Mouse (Mus musculus): Measurements from ENCODE around the gene Npepps. TPM values are rescaled to one million over a fixed set of nuclear protein-coding genes. Genes with fewer than 3 reads are reported as not detected.
A peak's percentile ranks its signal among the peaks of the same experiment; 100 is the strongest.

The Npepps gene
- polyA plus RNA-seq, 1 experiment from 2014 or later, result 19.1 TPM

- Histone ChIP-seq H3K36me3 (peaks cover 50% of the 10 kb centered on the region), H3K9ac (no peak overlapping the region), H3K27me3 (no peaks in the 10 kb centered on the region), H3K4me3 (replicated peaks) (no peak overlapping the region), H3K4me1 (replicated peaks) (0 out of 2 replicates have a peak, but pooled peaks cover 2% of the 10 kb centered on the region), H3K9me3 (replicated peaks) (no peaks in the 10 kb centered on the region), H3K4me2 (no peak overlapping the region), H3K27ac (no peak overlapping the region)
- DNase-seq, result no peak
- no peak for ATAC-seq (ENCODE audit: low read depth)
- 77% methylated on average over 2 of the region's 2 CpGs for WGBS (ENCODE audit: insufficient replicate concordance)
Observed at GRCm38 (mm10) chr11:97229396-97229795, 51.0 kb downstream of the Npepps start.

- Histone ChIP-seq H3K27ac (no peak overlapping the region), H3K4me2 (no peak overlapping the region), H3K9ac (no peak overlapping the region), H3K9me3 (replicated peaks) (no peaks in the 10 kb centered on the region), H3K36me3 (peaks cover 48% of the 10 kb centered on the region), H3K4me1 (replicated peaks) (no peaks in the 10 kb centered on the region), H3K27me3 (no peaks in the 10 kb centered on the region), H3K4me3 (replicated peaks) (no peak overlapping the region)
- 72% methylated on average over 7 of the region's 7 CpGs for WGBS (ENCODE audit: insufficient replicate concordance)
- ATAC-seq (ENCODE audit: low read depth) (no peak), DNase-seq (no peak)
Observed at GRCm38 (mm10) chr11:97228985-97229384, 51.5 kb downstream of the Npepps start.

GRCm38 (mm10) chr11:97226131-97226530, 54.3 kb downstream of the Npepps start:
- no peaks in the 10 kb centered on the region for H3K27me3 ChIP-seq
- no peak overlapping the region for H3K4me3 ChIP-seq (replicated peaks)
- H3K4me2 ChIP-seq, result no peak overlapping the region
- WGBS (ENCODE audit: insufficient replicate concordance), result 93% methylated on average over 1 of the region's 1 CpGs
- no peak overlapping the region for H3K9ac ChIP-seq
- no peak for ATAC-seq (ENCODE audit: low read depth)
- peaks cover 57% of the 10 kb centered on the region for H3K36me3 ChIP-seq
- no peaks in the 10 kb centered on the region for H3K9me3 ChIP-seq (replicated peaks)
- no peaks in the 10 kb centered on the region for H3K4me1 ChIP-seq (replicated peaks)
- H3K27ac ChIP-seq, result no peak overlapping the region
- DNase-seq, result no peak

GRCm38 (mm10) chr11:97223485-97223884, 57.0 kb downstream of the Npepps start:
- H3K27me3 ChIP-seq, result no peaks in the 10 kb centered on the region
- H3K4me2 ChIP-seq, result no peak overlapping the region
- H3K9me3 ChIP-seq (replicated peaks), result no peaks in the 10 kb centered on the region
- H3K4me3 ChIP-seq (replicated peaks), result no peak overlapping the region
- H3K9ac ChIP-seq, result no peak overlapping the region
- H3K4me1 ChIP-seq (replicated peaks), result peaks cover 6% of the 10 kb centered on the region
- peaks cover 63% of the 10 kb centered on the region for H3K36me3 ChIP-seq
- DNase-seq (no peak), ATAC-seq (ENCODE audit: low read depth) (no peak)
- WGBS (ENCODE audit: insufficient replicate concordance), result 76% methylated on average over 3 of the region's 3 CpGs
- no peak overlapping the region for H3K27ac ChIP-seq

GRCm38 (mm10) chr11:97221611-97222010, 58.8 kb downstream of the Npepps start:
- H3K4me3 ChIP-seq (replicated peaks), result no peak overlapping the region
- ATAC-seq (ENCODE audit: low read depth) (no peak), DNase-seq (no peak)
- H3K36me3 ChIP-seq, result peaks cover 71% of the 10 kb centered on the region
- H3K27ac ChIP-seq, result no peak overlapping the region
- no peak overlapping the region for H3K4me2 ChIP-seq
- WGBS (ENCODE audit: insufficient replicate concordance), result 81% methylated on average over 2 of the region's 2 CpGs
- H3K4me1 ChIP-seq (replicated peaks), result peaks cover 6% of the 10 kb centered on the region
- H3K9me3 ChIP-seq (replicated peaks), result no peaks in the 10 kb centered on the region
- no peaks in the 10 kb centered on the region for H3K27me3 ChIP-seq
- no peak overlapping the region for H3K9ac ChIP-seq

GRCm38 (mm10) chr11:97220211-97220610, 60.2 kb downstream of the Npepps start:
- Histone ChIP-seq H3K27me3 (no peaks in the 10 kb centered on the region), H3K9ac (no peak overlapping the region), H3K4me1 (replicated peaks) (peaks cover 6% of the 10 kb centered on the region), H3K27ac (no peak overlapping the region), H3K36me3 (peaks cover 77% of the 10 kb centered on the region), H3K4me2 (no peak overlapping the region), H3K9me3 (replicated peaks) (no peaks in the 10 kb centered on the region), H3K4me3 (replicated peaks) (no peak overlapping the region)
- ATAC-seq (ENCODE audit: low read depth) (no peak), DNase-seq (no peak)
- WGBS (ENCODE audit: insufficient replicate concordance), result 70% methylated on average over 3 of the region's 3 CpGs

- ATAC-seq (ENCODE audit: low read depth), result no peak
- peaks cover 21% of the 10 kb centered on the region for H3K4me1 ChIP-seq (replicated peaks)
- no peak overlapping the region for H3K4me2 ChIP-seq
- no peak overlapping the region for H3K27ac ChIP-seq
- H3K36me3 ChIP-seq, result peaks cover 65% of the 10 kb centered on the region
- 81% methylated on average over 5 of the region's 5 CpGs for WGBS (ENCODE audit: insufficient replicate concordance)
- no peaks in the 10 kb centered on the region for H3K9me3 ChIP-seq (replicated peaks)
- DNase-seq, result no peak
- H3K4me3 ChIP-seq (replicated peaks), result no peak overlapping the region
- H3K27me3 ChIP-seq, result no peaks in the 10 kb centered on the region
- H3K9ac ChIP-seq, result no peak overlapping the region
Observed at GRCm38 (mm10) chr11:97214411-97214810, 66.0 kb downstream of the Npepps start.

GRCm38 (mm10) chr11:97210728-97211400, 69.6 kb downstream of the Npepps start:
- peaks cover 26% of the 10 kb centered on the region for H3K4me1 ChIP-seq (replicated peaks)
- DNase-seq, result no peak
- H3K27me3 ChIP-seq, result no peaks in the 10 kb centered on the region
- H3K9ac ChIP-seq, result no peak overlapping the region
- no peak overlapping the region for H3K4me2 ChIP-seq
- no peaks in the 10 kb centered on the region for H3K9me3 ChIP-seq (replicated peaks)
- H3K36me3 ChIP-seq, result peaks cover 50% of the 10 kb centered on the region
- H3K27ac ChIP-seq, result no peak overlapping the region
- peak; percentile 41; the same call in 1 of the 2 replicates for ATAC-seq (ENCODE audit: low read depth)
- WGBS (ENCODE audit: insufficient replicate concordance), result 71% methylated on average over 9 of the region's 9 CpGs
- H3K4me3 ChIP-seq (replicated peaks), result no peak overlapping the region

GRCm38 (mm10) chr11:97207011-97207422, 73.4 kb downstream of the Npepps start:
- Histone ChIP-seq H3K4me3 (replicated peaks) (no peak overlapping the region), H3K36me3 (peaks cover 20% of the 10 kb centered on the region), H3K4me1 (replicated peaks) (peaks cover 27% of the 10 kb centered on the region), H3K9ac (no peak overlapping the region), H3K27ac (no peak overlapping the region), H3K9me3 (replicated peaks) (no peaks in the 10 kb centered on the region), H3K4me2 (no peak overlapping the region), H3K27me3 (no peaks in the 10 kb centered on the region)
- WGBS (ENCODE audit: insufficient replicate concordance), result 81% methylated on average over 8 of the region's 8 CpGs
- no peak for DNase-seq
- ATAC-seq (ENCODE audit: low read depth), result no peak

GRCm38 (mm10) chr11:97199519-97199918, 80.9 kb downstream of the Npepps start:
- Histone ChIP-seq H3K4me2 (no peak overlapping the region), H3K27ac (no peak overlapping the region), H3K4me3 (replicated peaks) (no peak overlapping the region), H3K27me3 (0 out of 2 replicates have a peak, but pooled peaks cover 7% of the 10 kb centered on the region), H3K4me1 (replicated peaks) (no peaks in the 10 kb centered on the region), H3K9me3 (replicated peaks) (no peaks in the 10 kb centered on the region), H3K9ac (no peak overlapping the region), H3K36me3 (0 out of 2 replicates have a peak, but pooled peaks cover under 1% of the 10 kb centered on the region)
- DNase-seq (no peak), ATAC-seq (ENCODE audit: low read depth) (0 out of 2 replicates have a peak, but pooled peaks have one; percentile 20)
- WGBS (ENCODE audit: insufficient replicate concordance), result 62% methylated on average over 6 of the region's 6 CpGs

- Histone ChIP-seq H3K4me1 (replicated peaks) (no peaks in the 10 kb centered on the region), H3K9me3 (replicated peaks) (no peaks in the 10 kb centered on the region), H3K9ac (no peak overlapping the region), H3K27me3 (0 out of 2 replicates have a peak, but pooled peaks cover 7% of the 10 kb centered on the region), H3K4me2 (no peak overlapping the region), H3K27ac (no peak overlapping the region), H3K4me3 (replicated peaks) (no peak overlapping the region), H3K36me3 (0 out of 2 replicates have a peak, but pooled peaks cover 2% of the 10 kb centered on the region)
- ATAC-seq (ENCODE audit: low read depth), result no peak
- DNase-seq, result peak; percentile 53
- 15% methylated on average over 5 of the region's 5 CpGs for WGBS (ENCODE audit: insufficient replicate concordance)
Observed at GRCm38 (mm10) chr11:97198601-97199000, 81.8 kb downstream of the Npepps start.

GRCm38 (mm10) chr11:97197021-97197420, 83.4 kb downstream of the Npepps start:
- ATAC-seq (ENCODE audit: low read depth) (no peak), DNase-seq (no peak)
- Histone ChIP-seq H3K4me1 (replicated peaks) (no peaks in the 10 kb centered on the region), H3K9me3 (replicated peaks) (no peaks in the 10 kb centered on the region), H3K4me3 (replicated peaks) (no peak overlapping the region), H3K27ac (no peak overlapping the region), H3K9ac (no peak overlapping the region), H3K27me3 (0 out of 2 replicates have a peak, but pooled peaks cover 7% of the 10 kb centered on the region), H3K36me3 (0 out of 2 replicates have a peak, but pooled peaks cover 2% of the 10 kb centered on the region), H3K4me2 (no peak overlapping the region)
- WGBS (ENCODE audit: insufficient replicate concordance), result 66% methylated on average over 8 of the region's 8 CpGs
